Mouse (Mus musculus): ENCODE measurements around the gene Rasgrp2. TPM values are rescaled to one million over a fixed set of nuclear protein-coding genes. Genes with fewer than 3 reads are reported as not detected.

Gene Rasgrp2
- total RNA-seq, 1 experiment = 81.7 TPM

DNA sequence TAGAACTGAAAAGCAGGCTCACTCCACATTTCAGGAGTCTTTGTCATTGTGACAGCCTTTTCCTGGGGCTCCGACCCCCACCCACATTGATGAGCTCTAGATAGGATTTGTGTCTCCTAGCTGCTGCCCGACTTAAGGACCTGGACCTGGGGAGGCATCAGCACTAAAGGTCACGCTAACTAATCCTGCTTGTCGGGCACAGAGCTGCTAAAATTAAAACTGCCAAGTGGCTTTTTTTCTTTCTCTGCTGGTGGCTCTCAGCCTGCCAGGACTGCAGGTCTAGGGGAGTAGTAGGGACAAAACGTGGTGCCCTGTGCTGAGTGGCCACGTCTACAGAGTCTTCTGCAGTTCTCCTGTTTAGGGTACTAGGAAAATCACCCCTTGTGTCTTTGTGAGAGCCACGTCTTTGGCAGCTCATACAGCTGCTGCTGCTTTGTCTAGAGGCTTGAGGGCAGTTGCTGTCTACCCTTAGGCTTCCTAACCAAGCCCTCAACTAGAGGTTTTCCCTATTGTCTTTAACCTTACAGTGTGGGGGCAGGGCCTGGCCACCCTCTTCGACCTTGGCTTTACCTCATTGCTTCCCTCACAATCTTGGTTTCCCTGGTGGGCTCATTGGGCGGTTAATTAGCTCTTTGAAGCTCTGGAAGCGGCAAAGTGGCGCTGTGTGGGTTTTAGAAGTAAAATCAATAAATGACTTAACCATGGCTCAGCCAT, 21.7 kb upstream of the Rasgrp2 start:
- Histone ChIP-seq H3K4me3 (ENCODE audit: insufficient read depth in 1 of 2, low read depth in 1 of 2, low read length in 2 of 2, poor library complexity in 1 of 2, severe bottlenecking in 1 of 2) (no peak overlapping the region), H3K9ac (ENCODE audit: insufficient read depth, low read depth, low read length, poor library complexity, severe bottlenecking) (no peak overlapping the region), H3K27ac (ENCODE audit: insufficient read depth, low read depth, low read length, poor library complexity, severe bottlenecking) (no peak overlapping the region), H3K36me3 (ENCODE audit: control insufficient read depth, insufficient read depth, low read length, poor library complexity, severe bottlenecking) (peaks cover 51% of the 10 kb centered on the region), H3K4me1 (ENCODE audit: control insufficient read depth in 2 of 2, insufficient read depth in 2 of 2, low read length in 2 of 2, poor library complexity in 1 of 2) (peaks cover 0 to 18% of the 10 kb centered on the region in 2 experiments; a peak in 2 of 4 replicates), H3K9me3 (ENCODE audit: control insufficient read depth, insufficient read depth, low read depth, low read length) (no peaks in the 10 kb centered on the region)
- in situ Hi-C loops (cut with MboI; ENCODE audit: low sequenced_read_pairs in 2 of 2, unreplicated experiment in 2 of 2) = no loop called here
- DNase-seq (ENCODE audit: low read depth, low spot score) = no peak
- TF ChIP-seq CHD2 (IDR thresholded peaks at IDR 0.05; ENCODE audit: low read depth, low read length) (no peak), ZNF384 (IDR thresholded peaks at IDR 0.05; ENCODE audit: low read depth, low read length) (no peak)

DNA sequence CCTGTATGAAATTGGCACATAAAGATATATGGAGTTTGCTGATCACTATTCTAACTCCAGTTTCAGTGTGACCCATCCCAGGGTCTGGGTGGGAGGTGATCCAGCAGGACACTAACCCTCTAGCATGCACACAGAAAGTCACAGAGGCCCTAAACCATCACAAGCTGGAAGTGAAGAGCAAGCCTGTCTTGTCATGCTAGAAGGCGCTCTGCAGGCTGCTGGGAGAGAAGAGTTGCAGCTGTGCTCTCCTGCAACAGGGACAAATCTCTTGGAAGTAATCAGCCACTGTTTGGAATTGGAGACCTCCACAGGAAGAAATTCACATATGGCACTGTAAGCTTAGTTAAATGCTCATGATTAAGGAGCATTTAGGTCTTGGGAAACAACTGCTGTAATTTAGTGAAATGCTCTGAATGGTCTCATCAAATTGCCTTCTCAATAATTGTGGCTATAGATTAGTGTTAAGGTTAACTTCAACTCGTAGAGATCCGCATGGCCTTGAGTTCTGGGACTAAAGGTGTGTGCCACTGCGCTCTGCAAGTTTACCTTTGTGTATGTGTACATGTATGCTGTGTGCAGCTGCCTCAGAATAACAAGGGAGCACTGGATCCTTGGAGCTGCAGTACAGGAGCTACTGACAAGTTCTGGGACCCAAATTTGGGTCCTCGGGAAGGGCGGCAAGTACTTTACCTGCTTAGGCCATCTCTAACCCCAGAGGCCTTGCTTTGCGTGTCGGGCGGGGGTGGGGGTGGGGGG, 18.6 kb upstream of the Rasgrp2 start:
- Histone ChIP-seq H3K9ac (ENCODE audit: insufficient read depth, low read depth, low read length, poor library complexity, severe bottlenecking) (no peak overlapping the region), H3K4me3 (ENCODE audit: insufficient read depth in 1 of 2, low read depth in 1 of 2, low read length in 2 of 2, poor library complexity in 1 of 2, severe bottlenecking in 1 of 2) (no peak overlapping the region), H3K9me3 (ENCODE audit: control insufficient read depth, insufficient read depth, low read depth, low read length) (no peaks in the 10 kb centered on the region), H3K36me3 (ENCODE audit: control insufficient read depth, insufficient read depth, low read length, poor library complexity, severe bottlenecking) (peaks cover 24% of the 10 kb centered on the region), H3K4me1 (ENCODE audit: control insufficient read depth in 2 of 2, insufficient read depth in 2 of 2, low read length in 2 of 2, poor library complexity in 1 of 2) (peaks cover 0 to 23% of the 10 kb centered on the region in 2 experiments; a peak in 3 of 4 replicates), H3K27ac (ENCODE audit: insufficient read depth, low read depth, low read length, poor library complexity, severe bottlenecking) (no peak overlapping the region)
- TF ChIP-seq ZNF384 (IDR thresholded peaks at IDR 0.05; ENCODE audit: low read depth, low read length) = 0 out of 2 replicates have a peak, but pooled peaks have one; percentile 25
- no peak for TF ChIP-seq CHD2 (IDR thresholded peaks at IDR 0.05; ENCODE audit: low read depth, low read length)
- no peak for DNase-seq (ENCODE audit: low read depth, low spot score)
- in situ Hi-C loops (cut with MboI; ENCODE audit: low sequenced_read_pairs in 2 of 2, unreplicated experiment in 2 of 2) = no loop called here

DNA sequence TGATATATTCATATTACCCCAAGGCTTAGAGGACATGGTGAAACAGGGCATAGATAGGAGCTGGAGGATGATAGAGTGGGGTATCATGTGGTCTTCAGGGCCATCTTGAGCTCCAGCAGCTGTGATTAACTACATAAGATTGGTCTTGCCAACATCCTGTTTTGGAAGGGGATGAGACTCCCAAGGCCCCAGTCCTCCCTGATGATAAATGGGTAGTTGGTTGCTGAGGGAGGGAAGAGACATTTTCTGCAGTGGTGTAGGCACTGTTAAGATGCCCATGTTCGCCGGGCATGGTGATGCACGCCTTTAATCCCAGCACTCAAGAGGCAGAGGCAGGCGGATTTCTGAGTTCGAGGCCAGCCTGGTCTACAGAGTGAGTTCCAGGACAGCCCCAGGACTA, 17.9 kb upstream of the Rasgrp2 start:
- in situ Hi-C loops (cut with MboI; ENCODE audit: low sequenced_read_pairs in 2 of 2, unreplicated experiment in 2 of 2) = no loop called here
- no peak for DNase-seq (ENCODE audit: low read depth, low spot score)
- H3K9ac ChIP-seq (ENCODE audit: insufficient read depth, low read depth, low read length, poor library complexity, severe bottlenecking) = no peak overlapping the region
- no peak overlapping the region for H3K4me3 ChIP-seq (ENCODE audit: insufficient read depth in 1 of 2, low read depth in 1 of 2, low read length in 2 of 2, poor library complexity in 1 of 2, severe bottlenecking in 1 of 2)
- no peaks in the 10 kb centered on the region for H3K9me3 ChIP-seq (ENCODE audit: control insufficient read depth, insufficient read depth, low read depth, low read length)
- H3K36me3 ChIP-seq (ENCODE audit: control insufficient read depth, insufficient read depth, low read length, poor library complexity, severe bottlenecking) = peaks cover 18% of the 10 kb centered on the region
- H3K27ac ChIP-seq (ENCODE audit: insufficient read depth, low read depth, low read length, poor library complexity, severe bottlenecking) = no peak overlapping the region
- peaks cover 0 to 22% of the 10 kb centered on the region in 2 experiments; a peak in 3 of 4 replicates for H3K4me1 ChIP-seq (ENCODE audit: control insufficient read depth in 2 of 2, insufficient read depth in 2 of 2, low read length in 2 of 2, poor library complexity in 1 of 2)
- TF ChIP-seq ZC3H11A (IDR thresholded peaks at IDR 0.05; ENCODE audit: borderline replicate concordance, low read depth, low read length) = no peak
- TF ChIP-seq MAFK (IDR thresholded peaks at IDR 0.05; ENCODE audit: insufficient read depth, low read depth, low read length) = no peak
- TF ChIP-seq HCFC1 (IDR thresholded peaks at IDR 0.05; ENCODE audit: borderline replicate concordance, insufficient read depth, low read length) = no peak
- no peak for TF ChIP-seq ZNF384 (IDR thresholded peaks at IDR 0.05; ENCODE audit: low read depth, low read length)
- TF ChIP-seq CHD2 (IDR thresholded peaks at IDR 0.05; ENCODE audit: low read depth, low read length) = no peak

DNA sequence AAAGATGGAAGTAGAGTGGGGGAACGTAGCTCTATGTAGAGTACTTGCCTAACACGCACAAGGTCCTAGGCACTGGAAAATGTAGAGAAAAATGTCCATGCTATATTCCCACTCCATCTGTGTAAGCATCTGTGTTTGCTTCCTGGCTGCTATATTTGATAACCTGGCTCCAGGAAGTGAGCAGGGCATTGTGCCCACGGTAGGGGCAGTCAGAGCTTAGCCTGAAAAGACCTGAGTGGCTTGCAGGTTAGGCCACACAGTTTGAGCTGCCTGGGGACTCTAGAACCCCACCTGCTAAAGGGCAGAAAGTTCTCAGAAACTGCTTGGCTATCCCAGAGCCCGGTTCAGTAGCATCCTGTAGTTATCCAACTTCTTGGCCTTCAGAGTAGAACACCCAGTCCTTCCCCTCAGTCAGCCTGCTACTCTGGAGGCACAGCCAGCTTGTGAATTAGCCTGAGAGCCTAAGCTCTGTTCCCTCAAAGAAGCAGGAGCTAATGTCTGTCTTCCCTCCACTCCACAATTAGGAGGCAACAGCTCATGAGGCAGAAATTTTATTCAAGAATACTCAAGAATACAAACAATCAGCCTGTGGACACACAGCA, 16.7 kb upstream of the Rasgrp2 start:
- no peak for TF ChIP-seq CHD2 (IDR thresholded peaks at IDR 0.05; ENCODE audit: low read depth, low read length)
- in situ Hi-C loops (cut with MboI; ENCODE audit: low sequenced_read_pairs in 2 of 2, unreplicated experiment in 2 of 2) = no loop called here
- Histone ChIP-seq H3K36me3 (ENCODE audit: control insufficient read depth, insufficient read depth, low read length, poor library complexity, severe bottlenecking) (peaks cover 7% of the 10 kb centered on the region), H3K4me3 (ENCODE audit: insufficient read depth in 1 of 2, low read depth in 1 of 2, low read length in 2 of 2, poor library complexity in 1 of 2, severe bottlenecking in 1 of 2) (no peak overlapping the region), H3K27ac (ENCODE audit: insufficient read depth, low read depth, low read length, poor library complexity, severe bottlenecking) (no peak overlapping the region), H3K9ac (ENCODE audit: insufficient read depth, low read depth, low read length, poor library complexity, severe bottlenecking) (no peak overlapping the region), H3K4me1 (ENCODE audit: control insufficient read depth in 2 of 2, insufficient read depth in 2 of 2, low read length in 2 of 2, poor library complexity in 1 of 2) (peaks cover 0 to 18% of the 10 kb centered on the region in 2 experiments; a peak in 3 of 4 replicates), H3K9me3 (ENCODE audit: control insufficient read depth, insufficient read depth, low read depth, low read length) (no peaks in the 10 kb centered on the region)
- no peak for DNase-seq (ENCODE audit: low read depth, low spot score)
